Mouse (Mus musculus): ENCODE data around the gene Pltp.

Gene Pltp

GRCm38 (mm10) chr2:164835164-164835563 lies 22.3 kb downstream of the Pltp start:
- DNase-seq, result no peak

GRCm38 (mm10) chr2:164834531-164834930 lies 23.0 kb downstream of the Pltp start:
- peak; percentile 26 for DNase-seq

DNA sequence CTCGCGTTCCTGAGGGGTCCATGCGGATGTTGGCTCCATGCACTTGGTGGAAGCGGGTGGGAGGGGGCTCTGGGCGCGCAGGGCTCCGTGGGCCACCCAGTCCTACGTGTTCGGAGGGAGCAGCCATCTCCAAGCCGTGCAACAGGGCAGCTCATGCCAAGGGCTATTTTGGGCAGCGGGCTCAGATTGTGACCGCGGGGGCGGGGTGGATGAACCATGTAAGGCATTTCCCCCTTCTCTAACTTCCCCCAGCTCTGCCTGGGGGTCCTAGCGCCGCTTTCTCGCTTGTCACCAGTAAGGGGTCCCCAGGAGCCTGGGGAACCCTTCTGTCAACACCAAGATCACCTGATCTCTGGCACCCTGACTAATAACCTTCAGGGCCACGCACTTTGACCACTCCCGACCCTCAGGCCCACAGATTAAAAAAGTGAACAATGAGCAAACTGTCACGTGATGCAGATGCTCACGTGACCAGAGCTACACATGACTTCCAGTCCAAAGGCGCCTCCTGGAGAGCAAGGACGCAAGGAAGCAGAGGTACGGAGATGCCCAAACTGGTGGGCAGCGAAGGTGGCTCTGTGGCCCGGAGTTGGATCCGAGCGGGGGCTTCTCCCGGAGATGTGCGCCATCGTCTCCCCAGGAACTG lies 24.1 kb downstream of the Pltp start, which contains the start of gene Neurl2:
Gene Neurl2, minus strand, starts transcription at position 143 of the 646 bp plus-strand sequence.
- DNase-seq, result peak; percentile 96

- DNase-seq, result peak; percentile 82
These were observed 24.7 kb downstream of the Pltp start, which contains the start of gene Ctsa for GRCm38 (mm10) chr2:164832748-164833301. TSS of gene Ctsa (plus strand) at chr2:164832873.

DNA sequence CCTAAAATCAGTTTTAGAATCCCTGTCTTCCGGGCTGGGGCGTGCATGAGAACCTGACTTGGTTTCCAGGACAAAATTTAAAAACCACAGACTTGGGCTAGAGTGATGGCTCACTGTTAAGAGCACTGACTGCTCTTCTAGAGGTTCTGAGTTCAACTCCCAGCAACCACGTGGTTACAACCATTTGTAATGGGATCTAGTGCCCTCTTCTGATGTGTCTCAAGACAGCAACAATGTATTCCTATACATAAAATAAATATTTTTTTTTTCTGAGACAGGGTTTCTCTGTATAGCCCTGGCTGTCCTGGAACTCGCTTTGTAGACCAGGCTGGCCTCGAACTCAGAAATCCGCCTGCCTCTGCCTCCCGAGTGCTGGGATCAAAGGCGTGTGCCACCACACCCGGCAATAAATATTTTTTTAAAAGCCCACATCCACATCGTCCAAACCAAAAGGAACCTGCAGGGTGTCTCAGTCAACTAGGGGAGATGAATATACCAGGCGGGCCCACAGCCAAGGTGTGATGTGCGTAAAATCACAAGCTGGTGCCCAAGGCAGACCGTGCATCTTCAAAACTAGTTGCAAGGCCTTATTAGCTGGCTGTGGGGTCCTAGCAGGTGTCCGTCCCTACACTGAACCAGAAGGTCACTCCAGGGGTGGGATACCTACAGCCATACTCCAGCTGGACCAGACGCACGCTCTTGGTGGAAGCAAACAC lies 25.3 kb downstream of the Pltp start:
- DNase-seq, result no peak

DNA sequence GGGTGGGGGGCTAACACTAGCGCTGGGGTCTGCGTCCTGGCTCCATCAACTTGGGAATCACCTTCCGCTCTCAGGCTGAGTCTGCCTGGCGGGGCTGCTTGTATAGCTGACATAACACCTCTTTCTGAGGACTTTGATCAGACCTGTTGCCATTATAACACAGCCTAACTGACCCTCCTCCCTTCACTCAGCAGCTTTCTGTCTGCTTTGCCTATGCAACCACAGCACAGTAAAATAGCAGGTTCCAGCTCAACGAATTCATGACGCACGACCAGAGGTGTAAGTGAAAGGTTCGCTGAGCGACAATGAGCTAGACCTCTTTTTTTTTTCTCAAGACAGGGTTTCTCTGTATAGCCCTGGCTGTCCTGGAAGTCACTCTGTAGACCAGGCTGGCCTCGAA lies 26.5 kb downstream of the Pltp start:
- DNase-seq, result peak; percentile 65

GRCm38 (mm10) chr2:164829090-164829489 lies 28.4 kb downstream of the Pltp start:
- no peak for DNase-seq

GRCm38 (mm10) chr2:164828437-164828836 lies 29.1 kb downstream of the Pltp start, which contains the start of gene Spata25:
TSS of gene Spata25 (minus strand) at chr2:164828537.
- no peak for DNase-seq

DNA sequence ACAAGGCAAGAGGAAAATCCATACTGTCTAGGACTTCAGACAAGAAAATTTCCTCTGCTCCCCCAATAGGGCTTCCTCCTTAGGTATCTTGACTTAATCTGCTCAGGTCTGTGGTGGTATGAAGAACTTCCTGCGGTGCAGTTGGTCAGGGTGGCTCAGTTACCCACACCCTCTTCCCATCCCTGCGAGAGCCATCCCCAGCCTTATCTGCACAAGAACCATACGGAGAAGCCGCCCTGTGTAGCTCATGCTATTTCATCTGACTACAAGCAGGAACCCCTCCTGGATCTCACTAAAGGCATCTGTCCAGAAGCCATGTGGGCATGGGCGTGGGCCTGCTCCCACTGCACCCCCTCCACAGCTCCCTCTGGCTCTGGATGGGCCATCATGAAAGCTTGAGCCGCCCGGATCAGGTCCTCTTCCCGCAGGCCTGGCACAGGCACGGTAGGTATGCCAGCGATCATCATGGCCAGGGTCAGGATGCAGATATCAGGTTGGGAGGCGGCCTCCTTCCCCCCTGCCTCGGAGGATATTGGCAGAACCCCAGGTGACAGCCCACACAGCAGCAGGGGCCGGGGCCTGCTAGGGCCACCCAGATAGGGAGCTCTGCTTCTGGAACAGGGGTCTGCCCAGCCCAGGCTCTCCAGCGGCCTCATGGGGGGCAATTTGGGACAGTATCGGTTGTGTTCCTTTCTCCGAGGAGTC lies 30.2 kb downstream of the Pltp start:
- DNase-seq, result no peak

- DNase-seq, result no peak
These were observed 32.0 kb downstream of the Pltp start for GRCm38 (mm10) chr2:164825521-164825920.

DNA sequence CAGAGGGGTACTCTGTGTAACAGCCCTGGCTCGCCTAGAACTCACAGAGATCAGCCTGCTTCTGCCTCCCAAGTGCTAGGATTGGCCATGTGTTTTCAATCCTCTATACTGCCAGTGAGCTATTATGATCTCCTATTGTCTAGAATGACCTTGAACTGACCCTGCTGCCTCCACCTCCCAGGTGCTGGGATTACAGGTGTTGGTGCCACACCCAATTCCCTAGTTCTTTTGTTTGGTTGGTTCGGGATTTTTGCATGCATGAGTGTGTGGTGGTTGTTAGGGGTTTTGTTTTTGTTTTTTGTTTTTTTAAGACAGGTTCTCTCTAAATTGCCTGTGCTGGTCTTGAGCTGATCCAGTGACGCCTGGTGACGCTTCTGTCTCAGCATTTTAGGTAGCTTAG lies 33.5 kb downstream of the Pltp start:
- DNase-seq, result no peak

GRCm38 (mm10) chr2:164823181-164823585 lies 34.3 kb downstream of the Pltp start:
- no peak for DNase-seq

GRCm38 (mm10) chr2:164822636-164823165 lies 34.8 kb downstream of the Pltp start, which contains the start of gene Zswim1:
TSS of gene Zswim1 (plus strand) at chr2:164822686.
- DNase-seq, result peak; percentile 100

GRCm38 (mm10) chr2:164821060-164821459 lies 36.5 kb downstream of the Pltp start:
- no peak for DNase-seq

DNA sequence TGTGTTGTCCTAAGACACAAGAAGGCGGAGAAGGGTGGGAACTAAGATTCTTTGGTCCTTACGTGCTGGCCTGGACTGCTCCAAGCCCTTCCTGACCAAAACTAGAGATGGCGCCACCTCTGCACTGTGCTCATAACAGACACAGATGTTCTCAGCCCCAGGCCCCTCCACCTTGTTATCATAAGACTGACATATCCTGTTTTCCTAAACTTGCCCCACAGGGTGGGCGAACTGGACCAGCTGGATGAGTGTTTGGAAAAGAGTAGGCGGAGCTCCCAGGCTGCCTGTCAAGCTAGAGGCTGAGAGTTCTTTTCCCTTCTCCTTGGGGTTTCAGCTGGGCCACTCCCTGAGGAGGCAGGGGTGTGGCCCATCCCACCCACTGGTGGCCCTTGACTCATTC lies 39.8 kb downstream of the Pltp start:
- DNase-seq, result no peak

- no peak for DNase-seq
These were observed 40.3 kb downstream of the Pltp start for GRCm38 (mm10) chr2:164817206-164817605.

GRCm38 (mm10) chr2:164815821-164816220 lies 41.7 kb downstream of the Pltp start:
- no peak for DNase-seq

DNA sequence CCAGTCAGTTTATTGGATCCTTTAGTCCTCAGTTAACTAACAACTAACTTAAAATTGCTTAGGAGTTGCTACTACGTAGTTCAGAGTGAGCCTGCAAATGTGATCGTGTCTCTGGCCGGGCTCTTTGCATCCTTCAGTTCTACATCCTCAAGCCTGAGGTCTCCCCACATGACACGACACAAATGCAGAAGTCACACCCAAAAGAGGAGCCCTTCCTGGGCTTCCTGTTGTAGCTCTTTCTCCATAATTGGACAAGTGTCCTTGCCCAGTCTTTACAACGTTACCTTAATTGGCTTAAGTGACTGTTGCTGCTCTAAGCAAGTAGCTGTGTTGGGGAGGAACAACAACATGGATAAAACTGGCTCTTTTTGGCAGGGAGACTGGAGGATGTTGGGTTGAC lies 42.2 kb downstream of the Pltp start:
- DNase-seq, result no peak

GRCm38 (mm10) chr2:164813557-164813956 lies 44.0 kb downstream of the Pltp start:
- no peak for DNase-seq

GRCm38 (mm10) chr2:164806614-164807013 lies 50.9 kb downstream of the Pltp start:
- no peak for DNase-seq

- no peak for DNase-seq
These were observed 52.2 kb downstream of the Pltp start for GRCm38 (mm10) chr2:164805332-164805718.

DNA sequence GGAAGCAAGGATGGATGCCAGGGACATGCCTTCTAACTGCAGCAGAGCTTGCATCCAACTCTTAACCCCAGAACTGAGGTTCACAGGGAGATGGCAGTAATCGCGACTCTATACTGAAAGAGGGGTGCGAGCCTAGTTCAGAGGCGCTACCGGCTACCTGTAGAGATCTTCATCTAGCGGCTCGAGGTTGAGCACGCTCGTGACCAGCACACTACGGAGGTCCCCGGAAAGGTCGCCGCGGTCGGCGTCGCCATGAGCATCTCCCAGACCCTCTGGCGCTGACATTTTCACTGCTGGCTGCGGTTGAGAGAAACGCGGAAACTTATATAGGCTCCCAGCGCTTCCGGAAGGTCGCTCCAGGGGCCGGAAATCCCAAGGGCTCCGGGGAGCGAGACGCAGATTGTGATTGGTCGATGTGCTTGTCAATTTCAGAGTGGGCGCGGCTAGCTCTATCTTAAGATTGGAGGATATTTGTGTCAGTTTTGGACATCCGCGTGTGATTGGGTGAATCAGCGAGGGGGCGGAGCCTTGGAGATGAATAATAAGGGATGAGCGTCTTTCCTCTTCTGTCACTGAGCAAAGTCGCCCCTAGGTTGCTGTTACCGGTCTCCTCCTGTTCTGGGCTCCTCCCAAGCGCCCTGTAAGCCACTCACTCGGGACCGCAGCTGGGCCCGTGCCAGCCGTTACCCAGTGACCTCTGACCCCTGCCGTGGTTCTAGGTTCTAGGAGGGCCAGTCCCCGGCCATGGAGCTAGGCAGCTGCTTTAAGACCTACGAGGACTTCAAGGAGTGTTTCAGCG lies 52.8 kb downstream of the Pltp start, which contains the start of the genes Acot8 and Zswim3:
Gene Acot8, minus strand, starts transcription at position 350 of the 799 bp plus-strand sequence.
Gene Zswim3, plus strand, starts transcription at position 566 of the 799 bp plus-strand sequence.
- DNase-seq, result peak; percentile 99
